14 mouse cellular contexts compared by ENCODE assay signal in the genomic region with DNA sequence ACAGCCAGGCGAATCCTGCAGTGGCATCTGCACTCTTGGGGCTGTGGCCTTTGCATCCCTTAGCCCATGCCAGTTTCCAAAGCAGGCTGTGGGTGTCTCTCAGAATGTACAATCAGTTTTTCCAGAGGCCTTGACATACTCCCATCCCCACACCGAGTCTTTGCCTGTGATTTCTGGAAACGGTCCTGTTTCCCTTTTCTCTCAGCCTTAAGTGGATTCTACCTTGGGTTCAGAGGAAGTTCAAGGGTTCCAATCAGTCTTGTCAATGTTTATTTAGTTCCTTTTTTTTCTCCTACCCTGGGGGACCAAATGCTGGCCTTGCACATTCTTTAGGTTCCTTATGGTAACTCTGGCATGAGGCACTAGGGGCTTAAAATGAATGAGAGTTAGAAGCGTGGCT. TPM values are rescaled to one million over a fixed set of nuclear protein-coding genes. Genes with fewer than 3 reads are reported as not detected.
A peak's percentile ranks its signal among the peaks of the same experiment; 100 is the strongest.
DNase-seq lines count a peak whose midpoint lies in the region; ATAC-seq lines count a peak whose summit lies in the region.
"Had no signal": no experiment of that assay in that cellular context is flagged by ENCODE, and none has a peak within 500 bp of the region (broad histone marks: within the 10 kb centered on the region; RNA-seq: fewer than 3 reads in every experiment).

No protein-coding gene starts in this region.

- H3K4me1 ChIP-seq in midbrain, embryonic 10.5 days: peaks cover 45% of the 10 kb centered on the region

- no peaks in the 10 kb centered on the region for H3K27me3 ChIP-seq in midbrain, embryonic 10.5 days (ENCODE audit: low read depth, poor library complexity, severe bottlenecking)
- H3K27me3 ChIP-seq: stomach, embryonic 15.5 days had no signal

- DNase-seq in adrenal gland, adult 2 months: peak; percentile 63
- no peak for DNase-seq in adrenal gland, postnatal 4 days (ENCODE audit: low spot score in 2 of 2)
- peak; percentile 44 for DNase-seq in kidney, adult 9 months
- DNase-seq in kidney, postnatal 25 days: no peak
- DNase-seq in Muller cell, postnatal 12 days (ENCODE audit: inconsistent ontology term): peak; percentile 19
- DNase-seq in midbrain, embryonic 10.5 days (ENCODE audit: low spot score): no peak
- DNase-seq in layer of hippocampus, postnatal 14 days (ENCODE audit: low spot score in 2 of 2): no peak
- DNase-seq: adrenal gland, postnatal 25 days; cerebellum, adult 2 months; right cerebral cortex, postnatal 14 days had no signal

- WGBS in midbrain, embryonic 10.5 days: 55% methylated on average over 4 of the region's 4 CpGs

- H3K36me3 ChIP-seq in midbrain, embryonic 10.5 days: no peaks in the 10 kb centered on the region
- H3K36me3 ChIP-seq: stomach, embryonic 15.5 days had no signal

- H3K9me3 ChIP-seq in midbrain, embryonic 10.5 days (replicated peaks): no peaks in the 10 kb centered on the region
- H3K9me3 ChIP-seq: stomach, embryonic 15.5 days had no signal

- H3K27ac ChIP-seq in midbrain, embryonic 10.5 days (replicated peaks): no peak overlapping the region
- H3K27ac ChIP-seq: liver, embryonic 14.5 days; stomach, embryonic 15.5 days had no signal

- peak; percentile 68 for ATAC-seq in granulocyte monocyte progenitor cell, adult 5-6 weeks (replicated peaks; ENCODE audit: poor library complexity, severe bottlenecking)
- ATAC-seq: midbrain, embryonic 16.5 days had no signal

- H3K4me3 ChIP-seq in midbrain, embryonic 10.5 days: no peak overlapping the region
- H3K4me3 ChIP-seq: stomach, embryonic 15.5 days had no signal

RNA-seq across cellular contexts. Expression of a gene that starts 16.0 kb away (rescaled TPM):
- total RNA-seq in adrenal gland, adult 2 months (2021): 10 to 100 TPM; 34.0 to 44.3 TPM
- polyA plus RNA-seq in adrenal gland, adult 2 months (2012; rRNA removed): 17.5 and 19.9 TPM in 2 replicates
- 10 to 100 TPM; 71.0 to 71.9 TPM for total RNA-seq in adrenal gland, postnatal 4 days (2021)
- 10.7 and 11.2 TPM in 2 replicates for total RNA-seq in granulocyte monocyte progenitor cell, adult 5-6 weeks (2014; fragmentation: Nextera tagmentation)
- 5.6 and 6.4 TPM in 2 replicates for total RNA-seq in granulocyte monocyte progenitor cell, adult 5-6 weeks (2017)
- polyA plus RNA-seq in midbrain, embryonic 10.5 days (2016; fragmentation: Nextera tagmentation; extraction: Ambion mirVana): 9.0 and 10.2 TPM in 2 replicates
- total RNA-seq in layer of hippocampus, postnatal 14 days (2021): 10 to 100 TPM; 95.3 to 96.0 TPM

RNA-seq across cellular contexts. Expression of a gene that starts 36.7 kb away (rescaled TPM):
- total RNA-seq in adrenal gland, adult 2 months (2021): 10 to 100 TPM in 1 of 2 experiments, 1 to 10 TPM in 1; 9.1 to 11.2 TPM
- polyA plus RNA-seq in adrenal gland, adult 2 months (2012; rRNA removed): 19.2 and 24.0 TPM in 2 replicates
- total RNA-seq in adrenal gland, postnatal 4 days (2021): 10 to 100 TPM; 13.4 TPM
- 9.7 and 11.5 TPM in 2 replicates for total RNA-seq in granulocyte monocyte progenitor cell, adult 5-6 weeks (2014; fragmentation: Nextera tagmentation)
- total RNA-seq in granulocyte monocyte progenitor cell, adult 5-6 weeks (2017): 6.5 and 8.3 TPM in 2 replicates
- 8.5 and 8.8 TPM in 2 replicates for polyA plus RNA-seq in midbrain, embryonic 10.5 days (2016; fragmentation: Nextera tagmentation; extraction: Ambion mirVana)
- 10 to 100 TPM; 11.2 to 12.0 TPM for total RNA-seq in layer of hippocampus, postnatal 14 days (2021)

Comparison
In these comparisons a context has a peak if more than half of its experiments do, and no peak if none do; other contexts are left out.
1. DNase-seq: peak in adrenal gland, adult 2 months (single experiment), kidney, adult 9 months (single experiment) and Muller cell, postnatal 12 days (single experiment); none in adrenal gland, postnatal 4 days (0 of 2), kidney, postnatal 25 days (0 of 2), midbrain, embryonic 10.5 days (single experiment) and layer of hippocampus, postnatal 14 days (0 of 2).